Mouse (Mus musculus) B cell, adult 2 months (primary cell): Measurements from ENCODE around the gene 5430402E10Rik.
"Not testable (repeated sequence)": the region's sequence is repeated elsewhere in the genome, so short reads cannot be mapped to it uniquely, and the experiment has no call there.

ENCODE experiments used
- DNase-seq, 2 experiments: peaks; one replicate each; pipeline ENCODE4 v3.0.0; 2022

Gene 5430402E10Rik

DNA sequence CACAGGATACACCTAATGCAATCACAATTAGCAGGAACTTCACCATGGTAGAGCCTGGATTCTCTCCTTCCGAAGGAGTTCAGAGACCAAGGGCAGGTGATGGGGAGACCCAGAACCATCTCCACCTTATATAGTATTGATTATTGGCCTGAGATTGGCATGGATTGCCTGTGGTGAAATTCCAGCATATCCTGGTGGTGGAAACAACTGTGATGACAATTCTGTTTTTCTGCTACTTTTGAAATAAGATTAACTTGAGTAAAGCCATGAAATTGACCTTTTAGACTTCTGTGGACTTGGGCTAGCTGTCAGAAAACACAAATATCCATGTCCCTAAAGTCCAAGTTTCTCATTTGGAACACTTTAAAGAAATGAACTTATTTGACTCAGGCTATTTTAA lies at the start of gene 5430402E10Rik:
5430402E10Rik (minus strand) TSS at position 101 of the 400 bp plus-strand sequence.
- not testable (repeated sequence) for DNase-seq

DNA sequence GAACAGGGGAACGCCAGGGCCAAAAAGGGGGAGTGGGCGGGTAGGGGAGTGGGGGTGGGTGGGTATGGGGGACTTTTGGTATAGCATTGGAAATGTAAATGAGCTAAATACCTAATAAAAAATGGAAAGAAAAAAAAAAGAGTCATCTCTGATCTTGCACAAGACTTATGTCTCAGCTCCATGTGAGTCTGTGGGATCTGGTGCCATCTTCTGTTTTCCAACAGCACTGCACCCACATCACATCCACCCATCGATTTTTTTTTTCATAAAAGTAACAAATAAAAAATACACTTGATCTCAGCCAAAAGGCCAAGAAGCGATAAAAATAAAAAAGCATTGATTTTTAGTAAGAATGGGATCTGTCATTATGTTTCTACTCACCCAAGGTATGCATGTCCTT lies 44.8 kb downstream of the 5430402E10Rik start:
- DNase-seq: not testable (repeated sequence)
